Mouse (Mus musculus) yolk sac, embryonic 10.5 days (tissue): ENCODE measurements around the gene Hoxb2.

ENCODE experiments used
- DNase-seq: peaks from one replicate; pipeline ENCODE4 v3.0.0-alpha.2; 2017; ENCODE audit warnings: low spot score

Gene Hoxb2

GRCm38 (mm10) chr11:96351831-96352230 lies 1.5 kb downstream of the Hoxb2 start:
- peak; percentile 50 for DNase-seq

- DNase-seq = peak; percentile 61
These were observed 2.6 kb downstream of the Hoxb2 start for GRCm38 (mm10) chr11:96352691-96353521.

GRCm38 (mm10) chr11:96353522-96353841 lies 3.2 kb downstream of the Hoxb2 start:
- no peak for DNase-seq

- peak; percentile 37 for DNase-seq
These were observed 3.6 kb downstream of the Hoxb2 start for GRCm38 (mm10) chr11:96353939-96354338.

- peak; percentile 68 for DNase-seq
These were observed 4.1 kb downstream of the Hoxb2 start for GRCm38 (mm10) chr11:96354376-96354775.

GRCm38 (mm10) chr11:96354801-96355311 lies 4.5 kb downstream of the Hoxb2 start:
- no peak for DNase-seq

GRCm38 (mm10) chr11:96363807-96364206 lies 13.5 kb downstream of the Hoxb2 start:
- DNase-seq = peak; percentile 63

GRCm38 (mm10) chr11:96365441-96366091 lies 15.2 kb downstream of the Hoxb2 start, which contains the start of gene Hoxb1:
Hoxb1 (plus strand) TSS chr11:96365752.
- no peak for DNase-seq

- DNase-seq = no peak
These were observed 16.0 kb downstream of the Hoxb2 start for GRCm38 (mm10) chr11:96366092-96367041.

GRCm38 (mm10) chr11:96367141-96367540 lies 16.8 kb downstream of the Hoxb2 start:
- no peak for DNase-seq

GRCm38 (mm10) chr11:96368686-96369085 lies 18.4 kb downstream of the Hoxb2 start:
- no peak for DNase-seq

- no peak for DNase-seq
These were observed 18.8 kb downstream of the Hoxb2 start for GRCm38 (mm10) chr11:96369140-96369539.

GRCm38 (mm10) chr11:96371726-96372125 lies 21.4 kb downstream of the Hoxb2 start:
- no peak for DNase-seq

GRCm38 (mm10) chr11:96372519-96372918 lies 22.2 kb downstream of the Hoxb2 start:
- peak; percentile 80 for DNase-seq

- no peak for DNase-seq
These were observed 24.5 kb downstream of the Hoxb2 start for GRCm38 (mm10) chr11:96374810-96375209.

- no peak for DNase-seq
These were observed 33.1 kb downstream of the Hoxb2 start for GRCm38 (mm10) chr11:96383381-96383780.

- DNase-seq = no peak
These were observed 37.3 kb downstream of the Hoxb2 start for GRCm38 (mm10) chr11:96387635-96388034.

- DNase-seq = peak; percentile 84
These were observed 46.7 kb downstream of the Hoxb2 start for GRCm38 (mm10) chr11:96396772-96397626.

- peak; percentile 53 for DNase-seq
These were observed 47.5 kb downstream of the Hoxb2 start for GRCm38 (mm10) chr11:96397806-96398335.

GRCm38 (mm10) chr11:96399923-96400322 lies 49.6 kb downstream of the Hoxb2 start:
- peak; percentile 56 for DNase-seq
